Mouse (Mus musculus) stomach, postnatal 0 days (tissue): Measurements from ENCODE around the gene Pum1.

Experiments
- CTCF ChIP-seq: IDR thresholded peaks from 2 replicates; pipeline ENCODE4 v1.5.1; 2016; ENCODE audit warnings: antibody characterized with exemption, low read depth, mild to moderate bottlenecking, moderate library complexity
- EP300 ChIP-seq: optimal IDR thresholded peaks from 2 replicates; pipeline ENCODE3; 2016; ENCODE audit warnings: antibody characterized with exemption

DNA sequence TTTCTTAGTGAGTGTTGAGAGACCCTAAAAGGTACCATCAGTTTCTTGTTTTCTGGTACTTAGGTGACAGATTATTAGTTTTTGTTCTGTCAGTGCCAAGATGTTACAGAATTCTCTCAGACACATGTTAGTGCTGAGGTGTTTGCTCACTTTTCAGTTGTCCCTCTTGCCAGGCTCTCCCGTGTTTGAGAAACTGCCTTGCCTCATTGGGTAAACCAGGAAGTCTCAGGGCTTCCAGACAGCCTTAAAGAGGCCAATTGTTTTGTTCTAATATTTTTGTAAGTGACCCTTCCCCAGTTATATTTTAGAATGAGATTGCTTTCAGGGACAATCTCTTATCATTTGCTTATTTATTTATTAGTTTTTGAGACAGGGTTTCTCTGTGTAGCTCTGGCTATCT lies 2.1 kb downstream of the Pum1 start:
- TF ChIP-seq CTCF, result no peak
- TF ChIP-seq EP300, result no peak
